Mouse (Mus musculus): ENCODE measurements around the gene Cyp2c68. TPM values are rescaled to one million over a fixed set of nuclear protein-coding genes. Genes with fewer than 3 reads are reported as not detected.
"Not testable (repeated sequence)": the region's sequence is repeated elsewhere in the genome, so short reads cannot be mapped to it uniquely, and the experiment has no call there.

The Cyp2c68 gene
- total and polyA plus RNA-seq, 3 experiments: not detected

GRCm38 (mm10) chr19:39648938-39649337, 91.9 kb downstream of the Cyp2c68 start, which contains the start of gene Cyp2c67:
TSS of gene Cyp2c67 (minus strand) at chr19:39649051.
- intact Hi-C loops (cut with DNase I): no loop called here
- TF ChIP-seq CTCF (IDR thresholded peaks at IDR 0.05) (no peak), POLR2A (IDR thresholded peaks at IDR 0.05; ENCODE audit: insufficient read depth, low read depth, low read length) (no peak), EP300 (IDR thresholded peaks at IDR 0.05; ENCODE audit: insufficient read depth, low read depth, low read length) (no peak)
- no peak within 1 kb of the TSS for H3K9ac ChIP-seq (ENCODE audit: low read depth, low read length)
- WGBS: 89% methylated on average over 1 of the region's 1 CpGs
- H3K27ac ChIP-seq: no peak within 1 kb of the TSS
- no peaks in the 10 kb centered on the region for H3K79me2 ChIP-seq (replicated peaks; ENCODE audit: control insufficient read depth, insufficient read depth, low read length)
- H3K36me3 ChIP-seq (ENCODE audit: control insufficient read depth, insufficient read depth, low read length): no peaks in the 10 kb centered on the region
- no peak within 1 kb of the TSS for H3K4me3 ChIP-seq
- no peaks in the 10 kb centered on the region for H3K4me1 ChIP-seq (ENCODE audit: control insufficient read depth, insufficient read depth, low read length)
- no peaks in the 10 kb centered on the region for H3K27me3 ChIP-seq (ENCODE audit: control insufficient read depth, insufficient read depth, low read length)
- DNase-seq: no peak

GRCm38 (mm10) chr19:39647519-39647918, 93.3 kb downstream of the Cyp2c68 start:
- Histone ChIP-seq H3K9ac (ENCODE audit: low read depth, low read length) (no peak overlapping the region), H3K36me3 (ENCODE audit: control insufficient read depth, insufficient read depth, low read length) (no peaks in the 10 kb centered on the region), H3K4me3 (no peak overlapping the region), H3K4me1 (ENCODE audit: control insufficient read depth, insufficient read depth, low read length) (no peaks in the 10 kb centered on the region), H3K27me3 (ENCODE audit: control insufficient read depth, insufficient read depth, low read length) (no peaks in the 10 kb centered on the region), H3K27ac (no peak overlapping the region), H3K79me2 (replicated peaks; ENCODE audit: control insufficient read depth, insufficient read depth, low read length) (no peaks in the 10 kb centered on the region)
- 84% methylated on average over 9 of the region's 9 CpGs for WGBS
- no peak for DNase-seq
- TF ChIP-seq EP300 (IDR thresholded peaks at IDR 0.05; ENCODE audit: insufficient read depth, low read depth, low read length): no peak
- no peak for TF ChIP-seq CTCF (IDR thresholded peaks at IDR 0.05)
- TF ChIP-seq POLR2A (IDR thresholded peaks at IDR 0.05; ENCODE audit: insufficient read depth, low read depth, low read length): no peak
- intact Hi-C loops (cut with DNase I): no loop called here

DNA sequence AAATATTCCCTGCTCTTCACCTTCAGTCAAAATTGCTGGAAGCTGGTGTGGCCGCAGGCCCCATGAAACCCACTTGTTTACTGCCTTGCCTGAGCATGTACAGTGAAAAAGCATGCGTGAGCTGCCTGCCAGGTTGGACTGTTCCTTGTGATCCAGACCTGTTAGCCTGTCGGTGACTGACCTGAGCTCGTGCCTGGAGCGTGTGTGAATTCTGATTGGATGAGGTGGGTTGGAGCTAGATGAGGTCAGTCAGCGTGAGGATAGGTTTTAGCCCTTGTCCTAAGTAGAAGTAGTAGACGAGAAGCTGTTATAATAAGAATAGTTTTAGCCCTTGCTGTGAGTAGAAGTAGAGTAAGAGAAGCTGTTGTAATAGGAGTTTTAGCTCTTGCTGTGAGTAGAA, 96.3 kb downstream of the Cyp2c68 start:
- H3K9ac ChIP-seq (ENCODE audit: low read depth, low read length); intact Hi-C loops (cut with DNase I); H3K27ac ChIP-seq; H3K79me2 ChIP-seq (replicated peaks; ENCODE audit: control insufficient read depth, insufficient read depth, low read length); DNase-seq; H3K4me3 ChIP-seq; H3K27me3 ChIP-seq (ENCODE audit: control insufficient read depth, insufficient read depth, low read length); H3K36me3 ChIP-seq (ENCODE audit: control insufficient read depth, insufficient read depth, low read length); H3K4me1 ChIP-seq (ENCODE audit: control insufficient read depth, insufficient read depth, low read length): not testable (repeated sequence)
- 82% methylated on average over 7 of the region's 7 CpGs for WGBS

Other genes starting within 250 kb of the Cyp2c68 start
- not detected for gene Cyp2c39, start 230.2 kb downstream of the Cyp2c68 start, total RNA-seq (2021)
- gene Cyp2c39, start 230.2 kb downstream of the Cyp2c68 start, polyA plus RNA-seq (2012; rRNA removed): 0.29 TPM in 1 of 2 replicates, not detected in the other
- not detected for gene Cyp2c67, start 92.0 kb downstream of the Cyp2c68 start, total RNA-seq (2021)
- gene Cyp2c67, start 92.0 kb downstream of the Cyp2c68 start, polyA plus RNA-seq (2012; rRNA removed): not detected in 2 replicates
- not detected for gene Cyp2c40, start 71.8 kb upstream of the Cyp2c68 start, total RNA-seq (2021)
- gene Cyp2c40, start 71.8 kb upstream of the Cyp2c68 start, polyA plus RNA-seq (2012; rRNA removed): 0.18 TPM in 1 of 2 replicates, not detected in the other
- gene Cyp2c69, start 145.7 kb upstream of the Cyp2c68 start, total RNA-seq (2021): not detected
- 0.26 TPM in 1 of 2 replicates, not detected in the other for gene Cyp2c69, start 145.7 kb upstream of the Cyp2c68 start, polyA plus RNA-seq (2012; rRNA removed)